Mouse (Mus musculus) neutrophil, adult 83 days (primary cell): Measurements from ENCODE around the gene Dlx6. TPM values are rescaled to one million over a fixed set of nuclear protein-coding genes. Genes with fewer than 3 reads are reported as not detected.

Experiments used
- total RNA-seq, 2 experiments: library from RNA; stranded (reverse); gene quantifications; one replicate each; pipeline ENCODE4 v1.2.4; 2023

Gene Dlx6
- total RNA-seq, result under 1 TPM in 1 of 2 experiments, not detected in 1; 0.64 TPM

GRCm38 (mm10) chr6:6863160-6863870 lies at the start of gene Dlx6:
Gene Dlx6 (plus strand): TSS chr6:6863334.

GRCm38 (mm10) chr6:6881638-6882190 lies 18.6 kb downstream of the Dlx6 start, which contains the start of gene Dlx5:
Gene Dlx5 (minus strand): TSS chr6:6882085.

Other genes with a start within 250 kb of the Dlx6 start
- under 1 TPM in 1 of 2 experiments, not detected in 1; 0.49 TPM for gene Dlx5, start 18.8 kb downstream of the Dlx6 start, total RNA-seq
- gene Sdhaf3, start 92.7 kb downstream of the Dlx6 start, total RNA-seq, result under 1 TPM; 0.42 to 0.61 TPM